Mouse (Mus musculus) effector memory CD4-positive, alpha-beta T cell, adult 5 months (primary cell): Measurements from ENCODE around the gene Abi2. TPM values are rescaled to one million over a fixed set of nuclear protein-coding genes. Genes with fewer than 3 reads are reported as not detected.

Experiments used
- polyA plus RNA-seq: library from polyadenylated mRNA; unstranded; fragments of 100-300 nt; shearing (Covaris generic); gene quantifications from one replicate; pipeline ENCODE4 v1.2.1, GENCODE M21; 2017

Abi2 gene
- polyA plus RNA-seq: 21.9 TPM

DNA sequence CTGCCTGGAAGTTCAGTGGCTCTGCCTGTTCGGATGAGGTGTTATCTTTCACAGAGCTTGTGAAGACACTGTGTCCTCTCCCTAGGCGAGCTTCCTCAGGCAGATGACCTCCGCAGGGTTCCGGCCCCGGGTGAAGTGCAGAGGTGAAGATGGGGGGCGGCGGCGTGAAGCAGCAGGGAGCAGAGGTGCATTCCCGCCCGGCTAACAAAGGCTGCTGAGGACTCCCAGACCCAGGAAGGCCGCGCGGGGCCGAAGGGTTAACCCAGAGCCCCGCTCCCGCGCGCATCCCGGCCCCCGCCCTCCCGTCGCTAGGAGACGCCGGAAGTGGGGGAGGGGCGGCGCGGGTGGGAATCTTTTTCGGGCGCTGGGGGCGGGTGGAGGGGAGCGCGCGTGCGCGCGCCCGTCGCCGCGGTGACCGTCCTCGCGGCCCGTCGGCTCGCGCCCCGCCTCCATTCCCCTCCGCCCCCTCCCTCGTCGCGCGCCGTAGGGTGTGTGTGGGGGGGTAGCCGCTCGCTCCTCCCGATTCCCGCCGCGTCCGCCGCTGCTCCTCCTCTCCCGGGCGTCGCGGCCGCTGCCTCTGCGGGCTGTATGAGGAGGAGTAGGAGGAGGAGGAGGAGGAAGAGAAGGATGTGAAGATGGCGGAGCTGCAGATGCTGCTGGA is at the start of gene Abi2:
Abi2 (plus strand) TSS at position 452 of the 661 bp plus-strand sequence.

Other genes with a start within 250 kb of the Abi2 start
- gene Nbeal1, start 229.0 kb upstream of the Abi2 start, polyA plus RNA-seq: 16.6 TPM
- 9.7 TPM for gene Cyp20a1, start 66.3 kb upstream of the Abi2 start, polyA plus RNA-seq
- gene Raph1, start 157.5 kb downstream of the Abi2 start, polyA plus RNA-seq: 8.2 TPM